Mouse (Mus musculus): ENCODE data around the gene Dnajc12.
"Not testable (repeated sequence)": the region's sequence is repeated elsewhere in the genome, so short reads cannot be mapped to it uniquely, and the experiment has no call there.

Gene Dnajc12

DNA sequence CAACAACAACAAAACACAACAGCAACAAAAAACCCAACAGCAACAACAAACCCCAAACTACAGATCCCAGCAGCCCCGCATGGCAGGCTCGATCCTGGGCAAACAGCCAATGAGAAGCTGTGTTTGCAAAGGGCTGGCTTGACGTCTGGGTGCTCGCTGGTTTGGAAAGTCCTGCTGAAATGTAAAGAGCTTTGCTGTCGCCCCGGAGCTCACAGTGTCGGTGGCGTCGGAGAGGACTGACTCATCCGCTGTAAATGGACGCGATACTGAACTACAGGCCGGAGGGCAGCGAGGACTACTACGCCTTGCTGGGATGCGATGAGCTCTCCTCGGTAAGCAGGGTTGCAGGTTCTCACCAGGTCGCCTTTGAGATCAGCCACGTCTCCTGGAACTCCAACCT lies 4.2 kb downstream of the Dnajc12 start:
- peak; percentile 40 to 62 for DNase-seq (ENCODE audit: low read depth in 2 of 2, low spot score in 2 of 2)

DNA sequence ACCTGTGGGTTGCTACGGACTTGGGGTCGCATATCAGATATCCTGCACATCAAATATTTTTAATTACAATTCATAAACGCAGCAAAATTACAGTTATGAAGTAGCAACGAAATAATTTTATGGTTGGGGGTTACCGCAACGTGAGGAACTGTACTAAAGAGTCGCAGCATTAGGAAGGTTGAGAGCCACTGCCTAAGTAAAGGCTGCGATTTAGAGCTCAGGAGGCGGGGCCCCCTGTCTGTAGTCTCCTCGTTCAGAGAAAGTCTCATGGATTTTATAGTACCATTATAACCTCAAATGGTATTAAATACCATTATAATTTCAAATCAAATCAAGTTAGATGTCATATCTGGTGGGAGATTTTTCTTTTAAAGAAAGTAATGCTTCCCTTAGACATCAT lies 4.7 kb downstream of the Dnajc12 start:
- DNase-seq (ENCODE audit: low read depth in 2 of 2, low spot score in 2 of 2), result no peak

DNA sequence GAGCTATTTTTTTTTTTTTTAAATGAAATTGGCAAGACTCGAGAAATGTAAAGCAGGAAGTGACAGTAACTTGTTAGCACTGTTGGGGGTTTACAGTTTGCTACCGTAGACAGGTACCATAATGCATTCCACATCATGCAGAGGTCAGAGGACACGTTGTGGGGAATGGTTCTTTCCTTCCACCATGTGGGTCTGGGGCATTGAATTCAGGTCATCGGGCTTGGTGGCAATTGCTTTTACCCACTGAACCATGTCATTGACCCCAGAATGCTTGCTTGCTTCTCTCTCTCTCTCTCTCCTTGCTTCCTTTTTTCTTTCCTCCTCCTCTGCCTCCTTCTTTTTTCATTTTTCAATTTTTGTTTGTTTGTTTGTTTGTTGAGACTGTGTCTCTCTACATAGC lies 6.7 kb downstream of the Dnajc12 start:
- DNase-seq (ENCODE audit: low read depth in 2 of 2, low spot score in 2 of 2), result no peak

DNA sequence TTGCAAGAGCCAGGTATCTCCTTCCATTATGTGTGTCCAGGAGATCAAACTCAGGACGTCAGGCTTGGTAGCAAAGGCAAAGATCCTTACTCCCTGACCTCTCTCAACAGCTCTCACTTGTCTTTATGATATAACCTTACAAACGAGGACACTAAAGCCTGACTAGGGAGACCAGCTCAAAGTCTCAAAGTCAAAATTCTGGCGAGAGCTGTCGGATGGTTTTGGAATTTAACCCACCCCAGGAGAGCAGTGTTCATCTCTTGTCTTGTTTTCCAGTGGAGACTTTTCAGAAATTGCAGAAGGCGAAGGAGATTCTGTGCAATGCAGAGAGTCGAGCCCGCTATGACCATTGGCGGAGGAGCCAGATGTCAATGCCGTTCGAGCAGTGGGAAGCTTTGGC lies 14.7 kb downstream of the Dnajc12 start:
- DNase-seq (ENCODE audit: low read depth in 2 of 2, low spot score in 2 of 2), result no peak

DNA sequence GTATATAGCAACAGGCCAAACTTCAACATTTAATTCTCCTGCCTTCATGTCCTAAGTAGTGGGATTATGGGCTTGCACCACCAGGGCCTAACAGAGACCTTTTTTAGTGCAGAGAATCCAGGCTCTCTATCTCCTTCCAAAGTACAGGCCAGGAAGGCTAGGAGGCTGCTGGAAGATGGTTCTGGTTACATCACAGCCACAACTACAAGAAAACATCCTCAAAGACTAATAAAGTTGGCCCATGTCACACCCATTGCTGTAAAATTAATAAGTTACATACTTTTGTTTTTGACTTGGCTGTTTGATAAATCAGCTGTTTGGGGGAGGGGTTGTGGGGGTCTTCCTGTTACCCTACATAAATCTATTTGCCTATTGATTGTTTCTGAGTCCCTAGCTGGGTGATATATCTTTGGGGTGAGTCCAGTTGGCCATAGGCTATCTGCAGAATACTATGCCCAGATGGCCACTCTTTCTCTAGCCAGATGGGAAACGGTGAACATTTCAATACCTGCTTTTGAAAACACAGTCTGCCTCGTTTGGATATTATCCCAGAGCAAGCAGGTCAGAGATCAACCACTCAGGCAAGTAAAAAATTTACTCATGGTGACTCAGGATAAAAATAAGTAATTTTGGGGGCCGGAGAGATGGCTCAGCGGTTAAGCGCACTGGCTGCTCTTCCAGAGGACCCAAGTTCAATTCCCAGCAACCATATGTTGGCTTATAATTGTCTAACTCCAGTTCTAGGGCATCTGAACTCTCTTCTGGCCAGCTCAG lies 20.7 kb downstream of the Dnajc12 start:
- no peak for DNase-seq (ENCODE audit: low read depth in 2 of 2, low spot score in 2 of 2)

DNA sequence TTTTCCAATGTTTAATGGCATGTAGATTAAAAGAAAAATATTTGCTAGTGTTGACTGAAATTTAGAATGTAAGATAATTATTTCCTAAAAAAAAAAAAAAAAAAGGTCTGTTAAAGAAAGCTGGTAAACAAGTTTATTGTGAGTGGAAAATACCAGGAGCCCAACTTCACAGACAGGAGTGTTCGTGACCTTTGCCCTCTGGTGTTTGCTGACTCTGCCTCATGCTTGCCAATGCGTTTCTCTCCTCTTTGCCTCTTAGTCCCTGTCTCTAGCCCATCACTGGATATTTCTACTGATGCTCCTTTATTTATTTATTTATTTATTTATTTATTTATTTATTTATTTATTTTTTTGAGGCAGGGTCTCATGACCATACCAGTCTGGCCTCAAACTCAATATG lies 21.4 kb downstream of the Dnajc12 start:
- no peak for DNase-seq (ENCODE audit: low read depth in 2 of 2, low spot score in 2 of 2)

DNA sequence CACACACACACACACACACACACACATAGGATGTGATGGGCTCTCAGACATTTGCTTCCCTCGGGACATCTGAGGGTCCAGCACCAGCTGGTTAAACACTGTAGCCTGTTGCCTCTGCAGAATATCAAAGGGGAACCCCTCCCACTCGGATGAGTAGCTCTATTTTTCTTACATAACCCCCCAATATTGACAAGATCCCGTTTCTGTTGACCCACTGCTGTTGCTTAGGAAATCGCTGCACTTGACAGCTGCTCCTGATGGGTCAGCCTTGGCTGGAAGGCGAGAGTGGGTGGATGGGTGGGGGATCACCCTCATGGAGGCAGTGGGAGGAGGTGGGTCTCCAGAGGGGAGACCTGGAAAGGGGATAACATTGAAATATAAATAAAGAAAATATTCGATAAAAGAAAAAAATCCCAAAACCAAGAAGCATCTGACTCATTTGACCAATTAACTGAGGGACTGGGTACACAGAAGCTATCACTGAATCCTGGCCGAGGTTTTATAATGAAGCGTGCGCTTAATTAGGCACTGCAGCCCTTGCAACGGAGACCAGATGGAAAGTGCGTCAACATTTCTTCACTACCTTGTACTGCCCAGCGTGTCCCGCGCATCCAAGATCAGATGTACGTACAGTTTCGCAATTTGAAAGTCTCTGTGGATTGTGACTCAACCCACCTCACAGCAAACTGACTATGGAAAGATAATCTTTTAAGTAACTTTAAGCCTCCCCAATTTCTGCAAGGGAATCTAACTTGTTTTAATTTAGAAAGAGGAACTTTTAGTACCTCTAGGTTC lies 28.1 kb downstream of the Dnajc12 start:
- DNase-seq (ENCODE audit: low read depth in 2 of 2, low spot score in 2 of 2), result no peak

DNA sequence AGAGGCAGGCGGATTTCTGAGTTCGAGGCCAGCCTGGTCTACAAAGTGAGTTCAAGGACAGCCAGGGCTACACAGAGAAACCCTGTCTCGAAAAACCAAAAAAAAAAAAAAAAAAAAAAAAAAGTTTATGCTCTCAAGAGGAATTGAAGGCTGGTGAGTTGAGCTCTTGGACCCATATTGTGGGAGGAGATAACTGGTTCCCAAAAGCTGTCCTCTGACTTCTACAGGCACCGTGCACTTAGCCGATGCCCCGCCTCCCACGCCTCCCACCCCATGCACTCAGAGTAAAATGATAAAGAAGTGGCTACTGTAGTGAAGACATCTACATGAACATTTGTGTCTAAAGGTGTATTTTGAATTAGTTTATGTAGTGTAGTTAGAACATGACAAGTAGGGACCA lies 29.4 kb downstream of the Dnajc12 start:
- DNase-seq (ENCODE audit: low read depth in 2 of 2, low spot score in 2 of 2), result not testable (repeated sequence)

DNA sequence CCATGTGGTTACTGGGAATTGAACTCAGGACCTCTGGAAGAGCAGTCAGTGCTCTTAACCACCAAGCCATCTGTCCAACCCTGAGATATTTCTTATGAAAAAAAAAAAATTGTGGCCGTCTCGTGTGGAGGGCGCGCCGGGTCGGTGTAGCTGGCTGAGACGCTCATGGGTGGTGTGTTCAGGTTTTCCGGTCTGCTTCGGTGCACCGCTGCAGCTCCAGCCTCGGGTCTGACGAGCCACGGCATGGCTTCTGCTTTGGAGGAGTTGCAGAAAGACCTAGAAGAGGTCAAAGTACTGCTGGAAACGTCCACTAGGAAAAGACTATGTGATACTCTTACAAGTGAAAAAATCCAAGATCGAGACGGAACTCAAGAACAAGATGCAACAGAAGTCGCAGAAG lies 30.5 kb downstream of the Dnajc12 start:
- DNase-seq (ENCODE audit: low read depth in 2 of 2, low spot score in 2 of 2), result no peak

DNA sequence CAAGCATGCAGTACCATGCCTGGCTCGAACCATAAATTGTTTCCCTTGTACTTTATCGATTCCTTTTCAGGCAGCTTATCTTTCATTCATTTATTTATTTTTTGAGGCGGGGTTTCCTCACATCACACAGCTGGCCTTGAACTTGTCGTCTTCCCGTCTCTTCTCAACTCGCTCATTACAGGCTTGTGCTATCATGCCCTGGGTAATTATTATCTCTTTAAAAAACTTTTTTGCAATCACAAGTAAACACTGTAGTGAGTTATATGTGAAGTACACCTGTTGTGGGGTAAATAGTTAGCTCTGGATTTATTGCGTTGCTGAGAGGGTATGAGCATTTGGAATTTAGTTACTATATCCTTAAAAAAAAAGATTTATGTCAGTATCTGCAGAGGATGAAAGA lies 33.0 kb downstream of the Dnajc12 start:
- no peak for DNase-seq (ENCODE audit: low read depth in 2 of 2, low spot score in 2 of 2)

DNA sequence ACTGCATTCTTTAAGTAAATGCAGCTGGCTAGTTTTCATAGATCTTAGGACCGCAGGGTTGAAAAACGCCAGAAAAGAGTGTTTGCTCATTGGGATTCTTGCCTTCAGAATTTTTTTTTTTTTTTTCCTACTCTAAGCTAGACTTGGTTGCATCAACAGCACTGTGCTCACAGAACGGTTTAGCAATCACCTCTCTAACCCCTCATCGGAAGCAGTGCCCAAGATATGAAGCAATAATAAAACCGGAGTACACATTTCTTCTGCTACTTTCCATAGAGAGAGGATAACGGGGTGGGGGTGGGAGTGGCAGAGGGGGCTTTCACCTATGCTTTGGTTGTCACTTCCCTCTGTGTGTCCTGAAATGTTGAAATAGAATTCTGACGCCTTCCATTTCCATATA lies 33.6 kb downstream of the Dnajc12 start:
- DNase-seq (ENCODE audit: low read depth in 2 of 2, low spot score in 2 of 2), result no peak

DNA sequence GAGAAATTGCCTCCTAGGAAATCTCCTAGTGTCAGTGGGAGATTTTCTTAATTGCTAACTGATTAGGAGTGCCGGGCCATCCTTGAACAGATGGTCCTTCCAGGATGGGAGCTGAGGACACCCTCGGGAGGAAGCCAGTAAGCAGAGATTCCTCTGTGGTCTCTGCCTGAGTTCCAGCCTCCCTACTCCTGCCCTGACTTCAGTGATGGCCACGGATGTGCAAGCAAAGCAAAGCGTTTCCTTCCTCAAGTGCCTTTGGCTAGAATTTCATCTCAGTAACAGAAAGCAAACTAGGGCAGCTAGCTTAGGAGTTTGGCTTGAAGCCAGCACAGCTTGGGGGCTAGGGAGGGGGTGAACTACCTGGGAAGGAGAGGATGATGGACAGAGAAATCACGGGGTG lies 34.8 kb downstream of the Dnajc12 start:
- DNase-seq (ENCODE audit: low read depth in 2 of 2, low spot score in 2 of 2), result no peak

DNA sequence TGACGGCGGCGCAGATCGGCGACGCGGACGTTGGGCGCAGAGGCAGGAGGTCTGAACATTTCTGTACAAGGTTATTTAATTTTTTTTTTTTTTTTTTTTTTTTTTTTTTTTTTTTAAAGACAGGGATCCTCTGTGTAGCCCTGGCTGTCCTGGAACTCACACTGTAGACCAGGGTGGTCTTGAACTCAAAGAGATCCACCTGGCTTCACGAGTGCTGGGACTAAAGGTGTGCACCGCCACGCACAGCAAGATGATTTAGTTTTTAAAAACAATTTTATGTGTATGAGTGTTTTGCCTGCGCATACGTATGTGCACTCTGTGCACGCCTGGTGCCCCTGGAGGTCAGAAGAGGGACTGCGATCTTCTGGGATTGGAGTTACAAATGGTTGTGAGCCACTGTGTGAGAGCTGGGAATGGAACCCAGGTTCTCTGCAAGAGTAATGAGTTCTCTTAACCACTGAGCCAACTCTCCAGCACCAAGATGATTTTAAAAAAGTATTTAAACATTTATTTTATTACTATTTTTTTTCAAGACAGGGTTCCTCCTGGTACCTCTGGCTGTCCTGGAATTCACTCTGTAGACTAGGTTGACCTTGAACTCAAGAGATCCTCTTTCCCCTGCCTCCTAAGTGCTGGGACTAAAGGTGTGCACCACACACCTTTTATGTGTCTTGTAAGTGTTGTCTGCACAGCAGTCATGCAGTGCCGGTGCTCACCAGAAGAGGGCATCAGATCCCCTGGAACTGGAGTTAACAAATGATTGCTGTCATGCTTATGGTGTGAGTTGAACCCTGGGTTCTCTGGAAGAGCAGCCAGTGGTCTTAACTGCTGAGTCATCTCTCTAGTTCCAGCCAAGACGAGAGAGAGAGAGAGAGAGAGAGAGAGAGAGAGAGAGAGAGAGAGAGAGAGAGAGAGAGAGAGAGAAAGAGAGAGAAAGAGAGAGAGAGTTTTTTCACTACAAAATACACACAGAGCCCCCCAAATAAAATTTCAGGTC lies 39.8 kb downstream of the Dnajc12 start, which contains the start of gene Gm7075:
TSS of gene Gm7075 (minus strand) at position 51 of the 997 bp plus-strand sequence.
- DNase-seq (ENCODE audit: low read depth in 2 of 2, low spot score in 2 of 2), result peak; percentile 34 to 56

DNA sequence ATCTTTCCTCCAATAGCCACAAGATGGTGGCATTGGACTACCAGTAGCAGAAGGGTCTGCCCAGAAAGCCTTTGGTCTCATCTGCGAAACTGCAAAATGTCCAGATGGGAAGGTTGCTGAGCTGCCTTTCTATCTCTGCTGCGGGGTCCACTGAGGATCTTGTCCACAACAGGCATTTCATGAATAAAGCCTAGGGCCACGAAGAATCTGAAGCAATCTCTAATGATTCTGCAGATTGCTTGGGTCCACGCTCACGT lies 40.4 kb downstream of the Dnajc12 start:
- DNase-seq (ENCODE audit: low read depth in 2 of 2, low spot score in 2 of 2), result no peak

DNA sequence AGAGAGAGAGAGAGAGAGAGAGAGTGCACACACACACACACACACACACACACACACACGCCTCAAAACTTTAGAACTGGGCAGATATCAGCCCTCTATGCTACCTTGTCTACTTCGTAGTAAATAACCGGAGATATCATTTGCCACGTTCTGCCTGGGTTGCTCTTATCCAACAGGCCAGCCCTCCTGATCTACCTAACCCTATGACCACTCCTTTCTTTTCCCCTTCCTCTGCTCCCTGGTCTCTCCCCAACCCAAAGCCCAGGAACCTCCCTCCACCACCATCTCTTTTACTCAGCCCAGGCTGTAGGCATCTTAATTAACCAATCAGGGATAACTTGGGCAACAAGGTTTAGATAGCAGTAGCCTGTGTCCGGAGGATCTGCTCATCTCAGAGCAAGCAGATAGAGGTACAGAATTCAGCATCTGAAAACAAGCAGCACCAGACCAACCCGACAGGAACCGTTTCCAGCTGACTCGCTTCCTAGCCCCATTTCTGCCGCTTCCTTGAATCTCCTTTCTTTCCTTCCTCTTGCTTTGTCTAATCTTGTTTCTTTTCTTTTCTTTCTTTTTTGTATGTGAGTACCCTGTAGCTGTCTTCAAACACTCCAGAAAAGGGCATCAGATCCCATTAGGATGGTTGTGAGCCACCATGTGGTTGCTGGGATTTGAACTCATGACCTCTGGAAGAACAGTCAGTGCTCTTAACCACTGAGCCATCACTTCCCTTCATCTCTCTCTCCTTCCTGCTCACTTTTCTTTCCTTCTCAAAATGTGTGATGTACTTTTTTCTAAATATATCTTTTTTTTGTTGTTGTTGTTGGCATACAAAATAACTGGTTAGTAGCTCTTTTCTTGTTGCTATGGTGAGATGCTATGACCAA lies 41.6 kb downstream of the Dnajc12 start:
- DNase-seq (ENCODE audit: low read depth in 2 of 2, low spot score in 2 of 2), result no peak

DNA sequence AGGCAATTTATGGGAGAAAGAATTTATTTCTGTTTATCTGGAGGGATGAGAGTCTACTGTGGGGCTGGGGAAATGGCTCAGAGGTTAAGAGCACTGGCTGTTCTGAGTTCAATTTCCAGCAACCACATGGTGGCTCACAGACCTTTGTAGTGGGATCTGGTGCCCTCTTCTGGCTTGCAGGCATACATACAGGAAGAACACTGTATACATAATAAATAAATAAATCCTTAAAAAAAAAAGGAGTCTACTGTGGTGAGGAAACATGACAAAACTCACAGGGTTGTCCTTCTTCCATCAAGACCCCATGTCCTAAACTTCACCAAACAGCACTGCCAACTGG lies 42.2 kb downstream of the Dnajc12 start:
- peak; percentile 27 to 45 for DNase-seq (ENCODE audit: low read depth in 2 of 2, low spot score in 2 of 2)

DNA sequence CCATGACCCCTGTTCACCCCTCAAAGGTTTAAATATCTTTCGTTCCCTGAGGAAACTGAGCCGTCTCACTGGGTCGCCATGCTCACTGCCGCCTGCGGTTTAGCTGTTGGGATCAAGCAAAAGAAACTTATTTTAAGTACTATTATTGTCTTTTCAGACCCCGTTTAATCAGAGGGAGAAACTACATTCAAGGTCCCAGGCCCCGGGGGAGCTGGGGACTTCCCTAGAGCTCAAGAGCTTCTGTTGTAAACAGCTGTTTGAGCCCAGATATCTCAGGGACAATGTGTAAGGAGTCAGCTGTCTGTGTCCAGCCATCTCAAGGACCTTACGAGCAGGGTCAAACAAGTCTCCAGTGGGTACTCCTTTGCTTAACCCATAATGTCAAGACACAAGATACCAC lies 44.9 kb downstream of the Dnajc12 start:
- DNase-seq (ENCODE audit: low read depth in 2 of 2, low spot score in 2 of 2), result no peak

DNA sequence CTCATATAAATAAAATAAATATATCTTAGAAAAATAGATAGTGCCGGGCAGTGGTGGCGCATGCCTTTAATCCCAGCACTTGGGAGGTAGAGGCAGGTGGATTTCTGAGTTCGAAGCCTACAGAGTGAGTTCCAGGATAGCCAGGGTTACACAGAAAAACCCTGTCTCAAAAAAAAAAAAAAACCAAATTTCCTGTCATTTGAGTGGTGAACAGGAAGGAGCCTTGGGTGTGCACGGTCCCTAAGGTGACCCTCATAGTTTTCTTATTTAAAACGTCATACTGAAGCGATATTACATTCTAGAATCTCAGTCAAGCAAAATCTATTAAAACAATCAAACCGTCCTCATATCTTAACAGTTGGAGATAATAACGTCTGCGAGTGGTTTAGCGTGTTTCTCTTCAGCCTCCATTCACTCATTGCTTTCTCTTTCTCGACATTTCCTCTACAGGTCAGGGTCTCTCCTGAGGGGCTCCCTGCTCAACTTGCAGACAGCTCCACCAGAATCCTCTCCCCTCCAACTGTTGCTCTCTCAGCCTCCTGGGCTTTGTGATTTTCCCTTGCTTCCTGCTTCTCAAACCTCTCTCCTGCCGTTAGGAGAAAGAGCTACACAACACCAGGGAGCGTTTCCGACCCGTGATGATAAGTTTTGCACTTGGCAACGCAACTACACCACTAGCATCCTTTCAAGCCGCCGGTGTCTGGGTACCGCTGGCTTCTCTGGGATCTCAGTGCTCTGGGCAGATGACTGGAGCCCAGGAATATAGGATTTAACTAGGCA lies 46.2 kb downstream of the Dnajc12 start:
- DNase-seq (ENCODE audit: low read depth in 2 of 2, low spot score in 2 of 2), result peak; percentile 43 to 49

DNA sequence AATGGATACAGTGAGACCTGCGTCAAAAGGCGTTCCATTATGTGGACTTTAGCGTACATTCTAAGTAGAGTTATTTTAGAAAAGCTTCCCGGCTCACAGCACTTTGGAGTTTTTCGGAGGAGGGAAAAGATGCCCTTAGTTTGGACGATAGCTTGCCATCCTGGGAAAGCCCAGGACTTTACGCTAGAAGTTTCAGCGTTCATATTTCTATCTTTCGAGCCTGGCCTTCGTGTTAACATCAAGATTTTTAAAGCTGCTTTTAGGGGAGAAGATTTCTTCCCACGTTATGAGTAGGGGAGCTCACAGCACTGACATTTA lies 46.7 kb downstream of the Dnajc12 start:
- DNase-seq (ENCODE audit: low read depth in 2 of 2, low spot score in 2 of 2), result no peak

DNA sequence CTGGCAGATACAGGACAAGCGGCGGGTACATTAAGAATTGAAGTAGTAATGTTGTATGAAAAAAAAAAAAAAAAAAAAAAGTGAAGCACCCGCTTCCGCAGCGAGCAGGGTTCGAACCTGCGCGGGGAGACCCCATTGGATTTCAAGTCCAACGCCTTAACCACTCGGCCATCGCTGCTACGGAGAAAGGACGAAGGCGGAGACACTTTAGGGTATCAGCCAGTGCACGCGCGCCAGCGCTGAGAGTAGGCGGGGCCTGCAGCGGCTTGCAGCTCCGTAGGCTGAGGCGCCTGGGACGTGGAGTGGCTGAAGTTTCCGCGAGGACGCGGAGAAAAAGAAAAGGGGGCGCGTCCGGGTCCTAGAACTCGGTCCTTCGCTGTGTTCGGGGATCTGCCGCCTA lies 47.1 kb downstream of the Dnajc12 start:
- DNase-seq (ENCODE audit: low read depth in 2 of 2, low spot score in 2 of 2), result peak; percentile 100

All from CD8-positive naive resting alpha-beta T cell, adult 2 months (primary cell).